Mouse (Mus musculus) midbrain, postnatal 0 days (tissue): ENCODE measurements around the gene Col28a1. TPM values are rescaled to one million over a fixed set of nuclear protein-coding genes. Genes with fewer than 3 reads are reported as not detected.

Source experiments
- ATAC-seq: fragments of 200-750 bp; cut with Nextera tagmentation; 2 replicates; pipeline ENCODE4 v1.8.0; 2017; ENCODE audit warnings: moderate number of reproducible peaks, mild to moderate bottlenecking, moderate TSS enrichment, moderate library complexity; ENCODE audit not compliant: low FRiP score
- DNase-seq: peaks from one replicate; pipeline ENCODE4 v3.0.0-alpha.2; 2015; ENCODE audit warnings: low spot score
- H3K27ac ChIP-seq: fragments of 300-500 bp; sonication (generic); 2 replicates; pipeline ENCODE4 v1.5.1; 2014; ENCODE audit warnings: low read depth, mild to moderate bottlenecking, low read length, mixed read lengths
- H3K27me3 ChIP-seq: fragments of 300-500 bp; sonication (generic); 2 replicates; pipeline ENCODE4 v1.6.1; 2014; ENCODE audit warnings: low read length, control low read depth, mixed read lengths; ENCODE audit not compliant: insufficient read depth
- H3K36me3 ChIP-seq: fragments of 300-500 bp; sonication (generic); 2 replicates; pipeline ENCODE4 v1.6.1; 2014; ENCODE audit warnings: low read length, control low read depth, mixed read lengths; ENCODE audit not compliant: insufficient read depth
- H3K4me1 ChIP-seq: fragments of 300-500 bp; sonication (generic); 2 replicates; pipeline ENCODE4 v1.6.1; 2014; ENCODE audit warnings: mild to moderate bottlenecking, control low read depth, antibody characterized with exemption, low read length, mixed read lengths; ENCODE audit not compliant: insufficient read depth
- H3K4me2 ChIP-seq: fragments of 300-500 bp; sonication (generic); 2 replicates; pipeline ENCODE4 v1.6.1; 2014; ENCODE audit warnings: low read depth, mild to moderate bottlenecking, low read length, mixed read lengths; ENCODE audit not compliant: poor library complexity, severe bottlenecking
- H3K4me3 ChIP-seq: fragments of 300-500 bp; sonication (generic); 2 replicates; pipeline ENCODE4 v1.5.1; 2014; ENCODE audit warnings: low read depth, mild to moderate bottlenecking, low read length, moderate library complexity
- H3K9ac ChIP-seq: fragments of 300-500 bp; sonication (generic); replicated peaks from 2 replicates; pipeline ENCODE4 v1.6.1; 2014; ENCODE audit warnings: mild to moderate bottlenecking, low read length, moderate library complexity, mixed read lengths; ENCODE audit not compliant: poor library complexity, severe bottlenecking
- H3K9me3 ChIP-seq: fragments of 300-500 bp; sonication (generic); 2 replicates; pipeline ENCODE4 v1.6.1; 2016; ENCODE audit warnings: low read length, control low read depth
- CTCF ChIP-seq: IDR thresholded peaks from 2 replicates; pipeline ENCODE4 v1.5.1; 2016; ENCODE audit warnings: antibody characterized with exemption, mild to moderate bottlenecking
- WGBS: fragments of 180-500 bp; shearing (Covaris S2); extraction: QIAGEN DNeasy Blood & Tissue Kit; methylation state at CpG from one replicate; pipeline ENCODE4 v1.1.7; 2014; 5-methylcytosine and 5-hydroxymethylcytosine counted together
- polyA plus RNA-seq: library from polyadenylated mRNA; unstranded; fragments of >200 nt; fragmentation: Nextera tagmentation; extraction: Ambion mirVana; gene quantifications from 2 replicates; pipeline ENCODE4 v1.2.1, GENCODE M21; 2015
- total RNA-seq: library from RNA; depleted of rRNA; stranded (reverse); fragments of >200 nt; gene quantifications from 2 replicates; pipeline ENCODE4 v1.2.3, GENCODE M21; 2014

Gene Col28a1
- total and polyA plus RNA-seq, 2 experiments from 2014 or later: 0.60 to 0.64 TPM

DNA sequence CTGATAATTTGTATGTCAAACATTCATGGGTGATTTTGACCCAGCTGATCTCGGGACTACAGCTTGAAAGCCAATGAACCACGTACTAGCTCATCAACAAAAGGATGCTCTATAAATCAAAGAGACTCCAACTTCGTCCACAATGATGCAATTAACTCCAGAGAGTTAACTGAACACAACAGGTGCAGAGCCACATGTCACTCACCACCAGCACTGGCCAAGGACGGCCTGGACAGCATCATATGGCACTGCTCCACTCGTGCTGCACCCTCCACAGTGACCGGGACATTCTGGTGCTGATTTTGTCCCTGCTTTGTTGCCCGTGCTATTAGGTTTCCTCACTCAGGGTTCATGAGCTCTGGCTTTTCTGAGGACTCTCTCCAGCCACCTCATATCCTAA is 107.6 kb downstream of the Col28a1 start:
- no peaks in the 10 kb centered on the region for H3K27me3 ChIP-seq
- no peak for TF ChIP-seq CTCF
- H3K9me3 ChIP-seq: no peaks in the 10 kb centered on the region
- no peak overlapping the region for H3K27ac ChIP-seq
- 74% methylated on average over 7 of the region's 7 CpGs for WGBS
- DNase-seq: no peak
- no peak overlapping the region for H3K4me2 ChIP-seq
- ATAC-seq: no peak
- no peak overlapping the region for H3K9ac ChIP-seq
- H3K4me1 ChIP-seq: no peaks in the 10 kb centered on the region
- H3K4me3 ChIP-seq: no peak overlapping the region
- no peaks in the 10 kb centered on the region for H3K36me3 ChIP-seq

DNA sequence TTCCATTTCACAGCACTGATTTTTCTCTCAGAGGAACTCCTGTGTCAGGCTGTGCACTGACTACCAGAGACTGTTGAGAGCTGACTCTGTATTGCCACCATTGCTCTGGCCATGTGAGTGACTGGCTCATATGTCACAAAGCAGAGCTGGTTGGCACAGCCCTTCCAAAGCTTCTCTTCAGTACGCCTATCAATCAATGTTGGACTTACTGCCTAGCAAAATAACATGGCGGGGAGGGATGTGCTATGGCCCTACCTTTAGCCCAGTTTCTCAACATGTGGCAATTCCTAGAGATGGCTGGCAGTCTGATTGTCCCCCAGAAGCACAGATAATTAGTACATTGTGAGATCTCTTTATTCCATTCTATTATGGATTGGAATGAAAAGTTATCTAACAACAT is 109.2 kb downstream of the Col28a1 start:
- WGBS: 89% methylated on average over 2 of the region's 2 CpGs
- no peak for ATAC-seq
- H3K9ac ChIP-seq: no peak overlapping the region
- no peak overlapping the region for H3K27ac ChIP-seq
- no peaks in the 10 kb centered on the region for H3K27me3 ChIP-seq
- H3K4me2 ChIP-seq: no peak overlapping the region
- no peaks in the 10 kb centered on the region for H3K9me3 ChIP-seq
- TF ChIP-seq CTCF: no peak
- DNase-seq: no peak
- no peak overlapping the region for H3K4me3 ChIP-seq
- no peaks in the 10 kb centered on the region for H3K36me3 ChIP-seq
- H3K4me1 ChIP-seq: no peaks in the 10 kb centered on the region

GRCm38 (mm10) chr6:8077572-8078146 is 114.8 kb downstream of the Col28a1 start:
- Histone ChIP-seq H3K4me3 (no peak overlapping the region), H3K9ac (no peak overlapping the region), H3K4me2 (no peak overlapping the region), H3K9me3 (no peaks in the 10 kb centered on the region), H3K27ac (no peak overlapping the region), H3K27me3 (no peaks in the 10 kb centered on the region), H3K4me1 (no peaks in the 10 kb centered on the region), H3K36me3 (no peaks in the 10 kb centered on the region)
- 78% methylated on average over 5 of the region's 5 CpGs for WGBS
- no peak for DNase-seq
- ATAC-seq: no peak
- no peak for TF ChIP-seq CTCF

DNA sequence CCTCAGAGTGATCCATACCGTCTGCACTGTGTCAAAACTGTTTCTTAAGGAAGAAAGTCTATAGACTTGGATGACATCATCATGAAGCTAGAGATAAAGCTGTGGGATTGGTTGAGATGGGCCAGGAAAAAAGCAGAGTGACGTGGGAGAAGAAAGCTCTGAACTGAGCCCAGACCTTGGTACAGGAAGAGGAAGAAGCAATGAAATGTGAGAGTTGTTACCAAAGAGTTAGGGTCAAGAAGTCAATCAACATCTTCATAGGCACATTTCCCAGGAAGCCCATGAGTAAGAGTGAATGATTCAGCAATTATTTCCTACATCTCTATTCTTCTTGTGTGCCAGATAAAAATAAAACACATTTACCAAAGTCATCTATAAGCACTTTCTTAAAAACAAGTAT is 117.5 kb downstream of the Col28a1 start:
- WGBS: 74% methylated on average over 2 of the region's 2 CpGs
- Histone ChIP-seq H3K36me3 (no peaks in the 10 kb centered on the region), H3K27ac (no peak overlapping the region), H3K9me3 (no peaks in the 10 kb centered on the region), H3K4me2 (no peak overlapping the region), H3K27me3 (no peaks in the 10 kb centered on the region), H3K4me1 (no peaks in the 10 kb centered on the region), H3K4me3 (no peak overlapping the region), H3K9ac (no peak overlapping the region)
- DNase-seq: no peak
- no peak for TF ChIP-seq CTCF
- ATAC-seq: no peak

GRCm38 (mm10) chr6:8068979-8069378 is 123.4 kb downstream of the Col28a1 start:
- H3K4me3 ChIP-seq: no peak overlapping the region
- 90% methylated on average over 5 of the region's 5 CpGs for WGBS
- no peaks in the 10 kb centered on the region for H3K36me3 ChIP-seq
- H3K4me1 ChIP-seq: no peaks in the 10 kb centered on the region
- no peak overlapping the region for H3K27ac ChIP-seq
- no peaks in the 10 kb centered on the region for H3K9me3 ChIP-seq
- no peak for TF ChIP-seq CTCF
- no peaks in the 10 kb centered on the region for H3K27me3 ChIP-seq
- H3K4me2 ChIP-seq: no peak overlapping the region
- ATAC-seq (no peak), DNase-seq (no peak)
- H3K9ac ChIP-seq: no peak overlapping the region

- Histone ChIP-seq H3K9me3 (no peaks in the 10 kb centered on the region), H3K4me3 (no peak overlapping the region), H3K36me3 (no peaks in the 10 kb centered on the region), H3K27ac (no peak overlapping the region), H3K4me1 (no peaks in the 10 kb centered on the region), H3K27me3 (no peaks in the 10 kb centered on the region), H3K4me2 (no peak overlapping the region), H3K9ac (no peak overlapping the region)
- ATAC-seq (no peak), DNase-seq (no peak)
- TF ChIP-seq CTCF: no peak
- 83% methylated on average over 2 of the region's 2 CpGs for WGBS
These were observed 124.0 kb downstream of the Col28a1 start for GRCm38 (mm10) chr6:8068394-8068793.
